Mouse (Mus musculus): ENCODE results near the gene Tmem140. TPM values are rescaled to one million over a fixed set of nuclear protein-coding genes. Genes with fewer than 3 reads are reported as not detected.

Tmem140 gene
- total and polyA plus RNA-seq, 3 experiments, result 2.5 to 4.0 TPM; not detected in 1

DNA sequence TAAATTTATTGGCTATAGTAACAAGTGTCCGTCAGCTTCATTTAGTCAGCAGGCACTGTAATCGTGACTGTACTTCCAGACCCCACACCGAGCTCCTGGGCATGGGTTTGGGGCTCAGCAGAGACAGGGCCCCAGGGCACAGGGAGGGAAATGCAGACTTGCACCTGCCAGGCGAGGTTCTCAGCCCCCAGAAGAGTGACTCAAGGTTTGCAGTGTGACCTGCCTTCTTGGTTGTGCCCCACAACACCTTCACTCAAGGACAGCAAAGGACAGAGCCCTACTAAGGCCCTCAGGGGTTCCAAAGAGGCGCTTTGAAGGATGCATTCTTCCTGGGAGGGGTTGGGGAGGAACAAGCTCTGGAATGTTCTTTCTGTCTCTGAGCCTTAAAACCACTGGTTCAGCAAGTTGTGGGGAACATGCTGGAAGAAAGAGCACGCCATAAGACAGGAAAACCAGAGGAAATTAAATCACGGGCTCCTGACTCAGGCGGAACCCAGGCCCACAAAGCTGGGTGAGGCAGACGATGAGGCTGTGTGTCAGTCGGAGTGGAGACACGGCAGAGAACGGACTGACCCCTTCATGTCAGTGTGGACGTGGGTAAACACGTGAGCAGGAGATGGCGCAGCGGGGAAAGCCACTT is 16.3 kb downstream of the Tmem140 start:
- H3K79me2 ChIP-seq (ENCODE audit: control insufficient read depth, insufficient read depth, low read length, poor library complexity), result peaks cover 13% of the 10 kb centered on the region
- DNase-seq (ENCODE audit: low read depth, low spot score), result no peak

GRCm38 (mm10) chr6:34879911-34880475 is 17.0 kb downstream of the Tmem140 start:
- Histone ChIP-seq H3K9ac (ENCODE audit: control insufficient read depth, low read depth, low read length, poor library complexity, severe bottlenecking) (no peak overlapping the region), H3K27ac (ENCODE audit: control insufficient read depth, low read depth, low read length) (no peak overlapping the region), H3K79me2 (ENCODE audit: control insufficient read depth, insufficient read depth, low read length, poor library complexity) (peaks cover 10% of the 10 kb centered on the region)

More for the DNA sequence above, 16.3 kb downstream of the Tmem140 start:
- H3K27ac ChIP-seq (ENCODE audit: control insufficient read depth, low read depth, low read length), result no peak overlapping the region
- H3K27me3 ChIP-seq (ENCODE audit: control insufficient read depth in 1 of 2, insufficient read depth in 2 of 2, low read length in 2 of 2), result no peaks in the 10 kb centered on the region
- H3K9ac ChIP-seq (ENCODE audit: control insufficient read depth, low read depth, low read length, poor library complexity, severe bottlenecking), result no peak overlapping the region
- peaks cover 0 to 11% of the 10 kb centered on the region in 2 experiments; a peak in 2 of 4 replicates for H3K36me3 ChIP-seq (ENCODE audit: control insufficient read depth in 1 of 2, insufficient read depth in 2 of 2, low read length in 2 of 2)
- no peak for TF ChIP-seq GATA1 (IDR thresholded peaks at IDR 0.05; ENCODE audit: low read depth, low read length)
- TF ChIP-seq MEF2A (IDR thresholded peaks at IDR 0.05; ENCODE audit: extremely low read depth, insufficient replicate concordance, low read depth, low read length, poor library complexity, severe bottlenecking), result no peak
- no peak for TF ChIP-seq POLR2A (IDR thresholded peaks at IDR 0.05; ENCODE audit: control insufficient read depth in 1 of 2, insufficient read depth in 1 of 2, low read depth in 1 of 2, low read length in 2 of 2, poor library complexity in 1 of 2)
- no peak for TF ChIP-seq JUND (IDR thresholded peaks at IDR 0.05; ENCODE audit: low read depth, low read length)
- TF ChIP-seq BHLHE40 (IDR thresholded peaks at IDR 0.05; ENCODE audit: borderline replicate concordance, low read depth, low read length), result no peak
- no peak for TF ChIP-seq MYB (IDR thresholded peaks at IDR 0.05; ENCODE audit: low read depth, low read length)
- TF ChIP-seq HCFC1 (IDR thresholded peaks at IDR 0.05; ENCODE audit: low read depth, low read length), result no peak
- no peak for TF ChIP-seq EP300 (IDR thresholded peaks at IDR 0.05; ENCODE audit: low read depth in 1 of 2, low read length in 2 of 2)
- no peak for TF ChIP-seq NELFE (IDR thresholded peaks at IDR 0.05; ENCODE audit: low read depth, low read length)
- no peak for TF ChIP-seq RCOR1 (IDR thresholded peaks at IDR 0.05; ENCODE audit: low read depth, low read length)
- TF ChIP-seq USF1 (IDR thresholded peaks at IDR 0.05; ENCODE audit: low read depth, low read length), result no peak
- TF ChIP-seq GABPA (IDR thresholded peaks at IDR 0.05; ENCODE audit: low read depth, low read length), result no peak
- TF ChIP-seq MYC (IDR thresholded peaks at IDR 0.05; ENCODE audit: low read depth, low read length), result no peak
- H3K4me3 ChIP-seq (ENCODE audit: control insufficient read depth in 1 of 2, insufficient read depth in 1 of 2, low read depth in 2 of 2, low read length in 2 of 2), result no peak overlapping the region
- no peaks in the 10 kb centered on the region for H3K9me3 ChIP-seq (replicated peaks; ENCODE audit: insufficient read depth, low read length)
- peaks cover 5 to 31% of the 10 kb centered on the region in 2 experiments; a peak in 3 of 4 replicates for H3K4me1 ChIP-seq (ENCODE audit: control insufficient read depth in 1 of 2, insufficient read depth in 2 of 2, low read length in 2 of 2)

More at GRCm38 (mm10) chr6:34879911-34880475, 17.0 kb downstream of the Tmem140 start:
- TF ChIP-seq RAD21 (IDR thresholded peaks at IDR 0.05; ENCODE audit: low read depth, low read length) (peak; percentile 35), MAX (IDR thresholded peaks at IDR 0.05; ENCODE audit: low read length) (no peak), CTCF (IDR thresholded peaks at IDR 0.05 in 2 of 3, conservative IDR thresholded peaks at IDR 0.05 in 1 of 3; ENCODE audit: control insufficient read depth in 1 of 3, insufficient read depth in 1 of 3, low read depth in 2 of 3, low read length in 3 of 3, poor library complexity in 1 of 3, severe bottlenecking in 1 of 3) (peak; percentile 19 to 56 (median 41); a peak in 4 of 6 replicates), SMC3 (IDR thresholded peaks at IDR 0.05; ENCODE audit: low read depth, low read length) (peak; percentile 64), GATA1 (IDR thresholded peaks at IDR 0.05; ENCODE audit: low read depth, low read length) (no peak)
- H3K4me3 ChIP-seq (ENCODE audit: control insufficient read depth in 1 of 2, insufficient read depth in 1 of 2, low read depth in 2 of 2, low read length in 2 of 2), result no peak overlapping the region
- H3K27me3 ChIP-seq (ENCODE audit: control insufficient read depth in 1 of 2, insufficient read depth in 2 of 2, low read length in 2 of 2), result no peaks in the 10 kb centered on the region
- peaks cover 2 to 25% of the 10 kb centered on the region in 2 experiments; a peak in 3 of 4 replicates for H3K4me1 ChIP-seq (ENCODE audit: control insufficient read depth in 1 of 2, insufficient read depth in 2 of 2, low read length in 2 of 2)
- DNase-seq (ENCODE audit: low read depth, low spot score), result peak; percentile 62
- H3K36me3 ChIP-seq (ENCODE audit: control insufficient read depth in 1 of 2, insufficient read depth in 2 of 2, low read length in 2 of 2), result peaks cover 0 to 7% of the 10 kb centered on the region in 2 experiments; a peak in 1 of 4 replicates
- no peaks in the 10 kb centered on the region for H3K9me3 ChIP-seq (replicated peaks; ENCODE audit: insufficient read depth, low read length)

All from MEL (cell line).